ENCODE assay signal across 11 mouse cellular contexts in the genomic region with DNA sequence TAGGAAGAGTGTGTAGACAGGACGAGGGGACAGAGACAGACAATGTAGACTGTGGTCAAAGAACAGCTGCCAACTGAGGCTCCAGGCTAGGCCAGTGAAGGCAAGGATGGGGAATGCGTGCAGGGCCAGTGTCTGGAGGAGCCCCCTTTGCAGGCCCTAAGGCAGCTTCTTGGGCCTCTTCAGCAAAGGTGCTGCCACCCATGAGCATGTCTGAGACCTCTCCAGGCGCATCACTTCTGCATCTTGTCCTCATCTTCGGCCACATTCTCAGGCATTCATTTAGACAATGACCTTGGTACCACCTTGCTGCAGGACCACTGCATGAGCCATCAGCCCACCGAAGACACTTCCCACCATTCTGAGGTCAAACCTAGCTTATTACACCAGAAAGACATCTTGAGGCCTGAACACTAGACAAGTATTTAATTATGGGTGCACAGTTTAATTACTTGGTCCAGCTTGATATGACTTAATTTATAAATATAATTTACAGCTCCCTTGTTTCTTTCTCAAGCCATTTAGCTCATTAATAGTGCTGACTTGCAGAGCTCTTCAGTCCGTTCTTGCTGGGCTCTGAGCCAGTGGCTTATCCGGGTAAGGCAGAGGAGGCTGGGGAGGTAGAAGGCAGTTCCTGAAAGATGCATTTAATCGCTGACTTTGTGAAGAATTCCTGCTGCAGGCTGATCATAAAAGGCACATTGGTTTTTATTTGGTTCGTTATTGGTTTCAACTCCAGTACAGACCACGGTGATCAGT.
DNase-seq lines count a peak whose midpoint lies in the region; ATAC-seq and TF ChIP-seq lines count a peak whose summit lies in the region.
"Had no signal": no experiment of that assay in that cellular context is flagged by ENCODE, and none has a peak within 500 bp of the region (broad histone marks: within the 10 kb centered on the region; RNA-seq: fewer than 3 reads in every experiment).

No protein-coding gene starts in this region.

- no peak overlapping the region for H3K4me2 ChIP-seq in lung, postnatal 0 days (replicated peaks; ENCODE audit: low read depth, low read length)
- H3K4me2 ChIP-seq in neural tube, embryonic 15.5 days: no peak overlapping the region
- H3K4me2 ChIP-seq: embryonic facial prominence, embryonic 12.5 days; liver, embryonic 12.5 days had no signal

- TF ChIP-seq CTCF in lung, postnatal 0 days (IDR thresholded peaks at IDR 0.05): no peak

- H3K9ac ChIP-seq in lung, postnatal 0 days (replicated peaks; ENCODE audit: low read depth): no peak overlapping the region
- H3K9ac ChIP-seq in neural tube, embryonic 15.5 days (replicated peaks): no peak overlapping the region
- H3K9ac ChIP-seq: embryonic facial prominence, embryonic 12.5 days; liver, embryonic 12.5 days had no signal

- no peak for ATAC-seq in lung, postnatal 0 days
- peak; percentile 81 for ATAC-seq in neural tube, embryonic 15.5 days (ENCODE audit: low FRiP score)
- ATAC-seq: liver, embryonic 12.5 days had no signal

- peaks cover 13% of the 10 kb centered on the region; the same call in 1 of the 2 replicates for H3K4me1 ChIP-seq in lung, postnatal 0 days (ENCODE audit: insufficient read depth, low read depth, low read length)
- peaks cover 18% of the 10 kb centered on the region for H3K4me1 ChIP-seq in neural tube, embryonic 15.5 days
- H3K4me1 ChIP-seq: liver, embryonic 12.5 days; midbrain, embryonic 10.5 days had no signal

- H3K27ac ChIP-seq in lung, postnatal 0 days (ENCODE audit: low read length): no peak overlapping the region
- H3K27ac ChIP-seq in neural tube, embryonic 15.5 days (replicated peaks): peak overlapping the region; percentile 45
- H3K27ac ChIP-seq: embryonic facial prominence, embryonic 12.5 days; liver, embryonic 12.5 days; midbrain, embryonic 10.5 days had no signal

- TF ChIP-seq EP300 in lung, postnatal 0 days (IDR thresholded peaks at IDR 0.05): no peak

- H3K36me3 ChIP-seq in lung, postnatal 0 days (ENCODE audit: insufficient read depth, low read length): no peaks in the 10 kb centered on the region
- no peaks in the 10 kb centered on the region for H3K36me3 ChIP-seq in neural tube, embryonic 15.5 days
- H3K36me3 ChIP-seq: embryonic facial prominence, embryonic 12.5 days; liver, embryonic 12.5 days; midbrain, embryonic 10.5 days had no signal

- no peak overlapping the region for H3K4me3 ChIP-seq in lung, postnatal 0 days (ENCODE audit: low read depth, low read length)
- H3K4me3 ChIP-seq in neural tube, embryonic 15.5 days (replicated peaks): no peak overlapping the region
- H3K4me3 ChIP-seq: embryonic facial prominence, embryonic 12.5 days; liver, embryonic 12.5 days; midbrain, embryonic 10.5 days had no signal

- no peaks in the 10 kb centered on the region for H3K9me3 ChIP-seq in lung, postnatal 0 days (ENCODE audit: low read length)
- no peaks in the 10 kb centered on the region for H3K9me3 ChIP-seq in neural tube, embryonic 15.5 days (replicated peaks)
- H3K9me3 ChIP-seq: embryonic facial prominence, embryonic 12.5 days; liver, embryonic 12.5 days; midbrain, embryonic 10.5 days had no signal

- no peaks in the 10 kb centered on the region for H3K27me3 ChIP-seq in lung, postnatal 0 days (replicated peaks; ENCODE audit: insufficient read depth, low read length)
- H3K27me3 ChIP-seq in neural tube, embryonic 15.5 days (replicated peaks): no peaks in the 10 kb centered on the region
- H3K27me3 ChIP-seq: embryonic facial prominence, embryonic 12.5 days; liver, embryonic 12.5 days had no signal

- WGBS in lung, postnatal 0 days: 66% methylated on average over 10 of the region's 10 CpGs
- 59% methylated on average over 10 of the region's 10 CpGs for WGBS in neural tube, embryonic 15.5 days

- DNase-seq in gastrocnemius, postnatal 10 days: peak; percentile 34
- no peak for DNase-seq in gastrocnemius, adult 18-20 months (ENCODE audit: low spot score)
- DNase-seq in lung, postnatal 36 days: peak; percentile 13
- no peak for DNase-seq in lung, postnatal 0 days (ENCODE audit: low spot score)
- DNase-seq in kidney, adult 8-10 months: peak; percentile 50 to 63
- no peak for DNase-seq in frontal cortex, adult 2 months (ENCODE audit: extremely low spot score in 1 of 2, low spot score in 1 of 2)
- no peak for DNase-seq in right cerebral cortex, postnatal 14 days

Comparison
In these comparisons a context has a peak if more than half of its experiments do, and no peak if none do; other contexts are left out.
1. DNase-seq: peak in gastrocnemius, postnatal 10 days (single experiment), lung, postnatal 36 days (single experiment) and kidney, adult 8-10 months (2 of 2); none in gastrocnemius, adult 18-20 months (single experiment), lung, postnatal 0 days (single experiment), frontal cortex, adult 2 months (0 of 2) and right cerebral cortex, postnatal 14 days (single experiment).